Mouse (Mus musculus): ENCODE measurements around the gene Gjc2. TPM values are rescaled to one million over a fixed set of nuclear protein-coding genes. Genes with fewer than 3 reads are reported as not detected.

Gene Gjc2
- polyA plus RNA-seq, 1 experiment from 2014 or later, result not detected

GRCm38 (mm10) chr11:59192059-59192386 lies 9.0 kb upstream of the Gjc2 start, which contains the start of gene Guk1:
Gene Guk1 (minus strand): TSS chr11:59192212.
- H3K27ac ChIP-seq (ENCODE audit: low read depth, low read length), result peak within 1 kb of the TSS; percentile 78
- DNase-seq (ENCODE audit: low spot score) (peak; percentile 88), ATAC-seq (ENCODE audit: low FRiP score) (peak; percentile 28)
- no peaks in the 10 kb centered on the region for H3K9me3 ChIP-seq (ENCODE audit: control insufficient read depth, low read length)
- peak within 1 kb of the TSS; percentile 65 for H3K4me3 ChIP-seq (ENCODE audit: low read depth, low read length)
- peak within 1 kb of the TSS; percentile 59 for H3K4me2 ChIP-seq (replicated peaks; ENCODE audit: low read depth, low read length)
- 7% methylated on average over 16 of the region's 16 CpGs for WGBS
- no peaks in the 10 kb centered on the region for H3K27me3 ChIP-seq (ENCODE audit: control insufficient read depth, insufficient read depth, low read length)
- H3K36me3 ChIP-seq (ENCODE audit: control insufficient read depth, insufficient read depth, low read length), result no peaks in the 10 kb centered on the region
- 0 out of 2 replicates have a peak, but pooled peaks cover 3% of the 10 kb centered on the region for H3K4me1 ChIP-seq (replicated peaks; ENCODE audit: control insufficient read depth, insufficient read depth, low read length)
- peak within 1 kb of the TSS; percentile 69 for H3K9ac ChIP-seq (ENCODE audit: low read depth, low read length)

DNA sequence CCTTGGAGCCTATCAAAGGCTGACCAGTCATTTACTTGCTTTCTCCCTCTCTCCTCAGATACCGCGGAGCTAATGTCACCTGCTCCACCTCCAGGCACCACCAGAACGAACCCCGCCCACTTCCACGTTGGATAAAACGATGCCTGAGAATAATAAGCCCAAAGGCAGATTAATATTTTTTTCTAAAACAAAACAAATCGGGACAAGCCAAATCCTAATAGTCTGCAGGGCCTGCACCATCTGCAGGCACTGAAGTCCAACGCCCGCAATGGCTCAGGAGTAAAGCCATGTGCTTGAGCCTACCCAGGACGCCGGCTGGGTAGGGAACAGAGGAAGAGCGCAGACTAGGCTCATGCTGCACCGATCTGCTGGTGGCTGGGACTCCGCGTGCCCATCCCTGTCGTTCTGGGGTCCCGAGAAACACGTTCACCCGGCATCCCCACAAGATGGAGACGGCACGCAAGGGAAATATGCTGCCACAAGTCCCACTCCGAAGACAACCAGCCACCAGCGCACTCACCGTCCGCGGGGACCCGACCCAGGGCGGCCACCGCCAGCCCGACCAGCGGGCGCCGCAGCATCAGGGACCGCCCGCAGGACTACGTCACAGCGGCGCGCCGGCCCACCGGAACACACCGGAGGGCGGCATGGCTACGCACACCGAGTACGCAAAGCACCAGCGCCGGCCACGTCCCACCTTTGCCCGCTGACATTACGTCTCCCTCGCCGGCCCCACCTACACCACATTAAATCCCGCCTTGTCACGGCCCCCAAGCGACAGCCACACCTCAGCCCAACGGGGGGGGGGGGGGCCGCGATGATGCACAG lies 8.4 kb upstream of the Gjc2 start:
- Histone ChIP-seq H3K9ac (ENCODE audit: low read depth, low read length) (peak overlapping the region; percentile 69), H3K4me3 (ENCODE audit: low read depth, low read length) (peak overlapping the region; percentile 65), H3K27ac (ENCODE audit: low read depth, low read length) (peak overlapping the region; percentile 78), H3K4me1 (replicated peaks; ENCODE audit: control insufficient read depth, insufficient read depth, low read length) (0 out of 2 replicates have a peak, but pooled peaks cover 3% of the 10 kb centered on the region), H3K27me3 (ENCODE audit: control insufficient read depth, insufficient read depth, low read length) (no peaks in the 10 kb centered on the region), H3K9me3 (ENCODE audit: control insufficient read depth, low read length) (no peaks in the 10 kb centered on the region), H3K36me3 (ENCODE audit: control insufficient read depth, insufficient read depth, low read length) (no peaks in the 10 kb centered on the region), H3K4me2 (replicated peaks; ENCODE audit: low read depth, low read length) (peak overlapping the region; percentile 59)
- under 1% methylated on average over 58 of the region's 59 CpGs for whole genome bisulfite sequencing
- peak; percentile 88 for DNase-seq (ENCODE audit: low spot score)
- peak; percentile 94 for ATAC-seq (ENCODE audit: low FRiP score)

DNA sequence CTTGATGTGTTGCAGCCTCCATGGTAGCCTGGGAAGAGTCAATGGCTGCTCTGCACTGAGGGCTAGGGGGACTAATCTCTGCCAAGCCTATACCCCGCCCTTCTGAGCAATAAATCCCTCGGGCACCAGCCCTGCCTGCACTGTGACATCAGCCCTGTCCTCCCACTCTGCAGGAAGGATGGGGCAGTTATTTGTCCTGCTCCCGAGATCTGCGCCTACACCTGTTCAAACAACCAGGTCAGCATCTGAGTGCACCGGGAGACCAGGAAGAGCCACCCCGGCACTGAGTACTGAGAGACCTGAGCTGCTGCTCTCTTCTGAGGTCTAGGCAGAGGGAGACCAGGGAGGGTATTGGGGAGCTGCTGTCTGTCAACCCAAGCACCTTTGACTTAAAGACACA lies 4.7 kb upstream of the Gjc2 start:
- H3K4me2 ChIP-seq (replicated peaks; ENCODE audit: low read depth, low read length), result no peak overlapping the region
- WGBS, result 84% methylated on average over 6 of the region's 6 CpGs
- H3K9me3 ChIP-seq (ENCODE audit: control insufficient read depth, low read length), result no peaks in the 10 kb centered on the region
- no peaks in the 10 kb centered on the region for H3K36me3 ChIP-seq (ENCODE audit: control insufficient read depth, insufficient read depth, low read length)
- no peak overlapping the region for H3K4me3 ChIP-seq (ENCODE audit: low read depth, low read length)
- H3K27ac ChIP-seq (ENCODE audit: low read depth, low read length), result no peak overlapping the region
- H3K4me1 ChIP-seq (replicated peaks; ENCODE audit: control insufficient read depth, insufficient read depth, low read length), result 0 out of 2 replicates have a peak, but pooled peaks cover 3% of the 10 kb centered on the region
- no peaks in the 10 kb centered on the region for H3K27me3 ChIP-seq (ENCODE audit: control insufficient read depth, insufficient read depth, low read length)
- ATAC-seq (ENCODE audit: low FRiP score) (no peak), DNase-seq (ENCODE audit: low spot score) (no peak)
- H3K9ac ChIP-seq (ENCODE audit: low read depth, low read length), result no peak overlapping the region

- Histone ChIP-seq H3K9me3 (ENCODE audit: control insufficient read depth, low read length) (no peaks in the 10 kb centered on the region), H3K4me2 (replicated peaks; ENCODE audit: low read depth, low read length) (no peak overlapping the region), H3K27ac (ENCODE audit: low read depth, low read length) (no peak overlapping the region), H3K36me3 (ENCODE audit: control insufficient read depth, insufficient read depth, low read length) (no peaks in the 10 kb centered on the region), H3K27me3 (ENCODE audit: control insufficient read depth, insufficient read depth, low read length) (no peaks in the 10 kb centered on the region), H3K4me3 (ENCODE audit: low read depth, low read length) (no peak overlapping the region), H3K4me1 (replicated peaks; ENCODE audit: control insufficient read depth, insufficient read depth, low read length) (no peaks in the 10 kb centered on the region), H3K9ac (ENCODE audit: low read depth, low read length) (no peak overlapping the region)
- 78% methylated on average over 5 of the region's 5 CpGs for WGBS
- no peak for DNase-seq (ENCODE audit: low spot score)
- ATAC-seq (ENCODE audit: low FRiP score), result no peak
Measured at GRCm38 (mm10) chr11:59185490-59185889, 2.5 kb upstream of the Gjc2 start.

DNA sequence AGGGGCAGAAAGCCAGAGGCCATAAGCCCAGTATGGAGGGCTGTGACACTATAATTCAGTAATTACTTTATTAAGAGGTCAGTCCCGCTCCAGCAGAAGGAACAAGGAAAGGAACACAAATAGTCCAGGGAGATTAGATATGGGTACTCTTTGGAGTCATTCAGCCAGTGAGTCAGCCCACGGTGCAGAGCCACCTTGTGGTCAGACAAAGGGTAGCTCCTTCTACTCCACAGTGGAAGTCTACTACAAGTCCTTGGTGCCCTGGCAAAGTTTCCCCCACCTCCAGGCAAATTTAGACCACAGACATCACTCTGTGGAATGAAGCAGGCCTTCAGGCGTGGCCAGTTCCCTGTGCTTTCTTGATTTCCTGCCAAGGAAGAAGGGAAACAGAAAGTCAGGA lies 808 bp upstream of the Gjc2 start:
- Histone ChIP-seq H3K9ac (ENCODE audit: low read depth, low read length) (no peak overlapping the region), H3K9me3 (ENCODE audit: control insufficient read depth, low read length) (no peaks in the 10 kb centered on the region), H3K4me2 (replicated peaks; ENCODE audit: low read depth, low read length) (no peak overlapping the region), H3K4me1 (replicated peaks; ENCODE audit: control insufficient read depth, insufficient read depth, low read length) (no peaks in the 10 kb centered on the region), H3K36me3 (ENCODE audit: control insufficient read depth, insufficient read depth, low read length) (no peaks in the 10 kb centered on the region), H3K27me3 (ENCODE audit: control insufficient read depth, insufficient read depth, low read length) (peaks cover under 1% of the 10 kb centered on the region), H3K4me3 (ENCODE audit: low read depth, low read length) (no peak overlapping the region), H3K27ac (ENCODE audit: low read depth, low read length) (no peak overlapping the region)
- ATAC-seq (ENCODE audit: low FRiP score) (no peak), DNase-seq (ENCODE audit: low spot score) (peak; percentile 51)
- 39% methylated on average over 3 of the region's 3 CpGs for WGBS

GRCm38 (mm10) chr11:59176921-59177320 lies 6.1 kb downstream of the Gjc2 start:
- no peaks in the 10 kb centered on the region for H3K36me3 ChIP-seq (ENCODE audit: control insufficient read depth, insufficient read depth, low read length)
- no peaks in the 10 kb centered on the region; the same call in 1 of the 2 replicates for H3K4me1 ChIP-seq (replicated peaks; ENCODE audit: control insufficient read depth, insufficient read depth, low read length)
- H3K27ac ChIP-seq (ENCODE audit: low read depth, low read length), result no peak overlapping the region
- 6% methylated on average over 34 of the region's 34 CpGs for WGBS
- DNase-seq (ENCODE audit: low spot score), result no peak
- no peak overlapping the region for H3K4me2 ChIP-seq (replicated peaks; ENCODE audit: low read depth, low read length)
- no peak overlapping the region for H3K9ac ChIP-seq (ENCODE audit: low read depth, low read length)
- no peak for ATAC-seq (ENCODE audit: low FRiP score)
- H3K4me3 ChIP-seq (ENCODE audit: low read depth, low read length), result no peak overlapping the region; the same call in 1 of the 2 replicates
- H3K9me3 ChIP-seq (ENCODE audit: control insufficient read depth, low read length), result no peaks in the 10 kb centered on the region
- H3K27me3 ChIP-seq (ENCODE audit: control insufficient read depth, insufficient read depth, low read length), result peaks cover 46% of the 10 kb centered on the region

GRCm38 (mm10) chr11:59176475-59176874 lies 6.5 kb downstream of the Gjc2 start:
- Histone ChIP-seq H3K9ac (ENCODE audit: low read depth, low read length) (no peak overlapping the region), H3K27ac (ENCODE audit: low read depth, low read length) (no peak overlapping the region), H3K4me2 (replicated peaks; ENCODE audit: low read depth, low read length) (no peak overlapping the region; the same call in 1 of the 2 replicates), H3K36me3 (ENCODE audit: control insufficient read depth, insufficient read depth, low read length) (no peaks in the 10 kb centered on the region), H3K27me3 (ENCODE audit: control insufficient read depth, insufficient read depth, low read length) (peaks cover 46% of the 10 kb centered on the region), H3K4me1 (replicated peaks; ENCODE audit: control insufficient read depth, insufficient read depth, low read length) (no peaks in the 10 kb centered on the region; the same call in 1 of the 2 replicates), H3K4me3 (ENCODE audit: low read depth, low read length) (0 out of 2 replicates have a peak overlapping the region, but pooled peaks have one; percentile 4), H3K9me3 (ENCODE audit: control insufficient read depth, low read length) (no peaks in the 10 kb centered on the region)
- DNase-seq (ENCODE audit: low spot score) (no peak), ATAC-seq (ENCODE audit: low FRiP score) (no peak)
- WGBS, result 5% methylated on average over 41 of the region's 48 CpGs

- H3K4me1 ChIP-seq (replicated peaks; ENCODE audit: control insufficient read depth, insufficient read depth, low read length), result no peaks in the 10 kb centered on the region; the same call in 1 of the 2 replicates
- H3K4me2 ChIP-seq (replicated peaks; ENCODE audit: low read depth, low read length), result no peak overlapping the region
- H3K9ac ChIP-seq (ENCODE audit: low read depth, low read length), result no peak overlapping the region
- no peak overlapping the region for H3K27ac ChIP-seq (ENCODE audit: low read depth, low read length)
- no peaks in the 10 kb centered on the region for H3K36me3 ChIP-seq (ENCODE audit: control insufficient read depth, insufficient read depth, low read length)
- no peak for ATAC-seq (ENCODE audit: low FRiP score)
- peaks cover 46% of the 10 kb centered on the region for H3K27me3 ChIP-seq (ENCODE audit: control insufficient read depth, insufficient read depth, low read length)
- no peak for DNase-seq (ENCODE audit: low spot score)
- H3K4me3 ChIP-seq (ENCODE audit: low read depth, low read length), result no peak overlapping the region
- no peaks in the 10 kb centered on the region for H3K9me3 ChIP-seq (ENCODE audit: control insufficient read depth, low read length)
- WGBS, result 73% methylated on average over 6 of the region's 6 CpGs
Measured at GRCm38 (mm10) chr11:59174189-59174838, 8.7 kb downstream of the Gjc2 start.
